Mouse (Mus musculus): ENCODE data around the gene Dnmt3a. TPM values are rescaled to one million over a fixed set of nuclear protein-coding genes. Genes with fewer than 3 reads are reported as not detected.

Gene Dnmt3a
- polyA plus RNA-seq, 2 experiments: 48.7 to 74.5 TPM

DNA sequence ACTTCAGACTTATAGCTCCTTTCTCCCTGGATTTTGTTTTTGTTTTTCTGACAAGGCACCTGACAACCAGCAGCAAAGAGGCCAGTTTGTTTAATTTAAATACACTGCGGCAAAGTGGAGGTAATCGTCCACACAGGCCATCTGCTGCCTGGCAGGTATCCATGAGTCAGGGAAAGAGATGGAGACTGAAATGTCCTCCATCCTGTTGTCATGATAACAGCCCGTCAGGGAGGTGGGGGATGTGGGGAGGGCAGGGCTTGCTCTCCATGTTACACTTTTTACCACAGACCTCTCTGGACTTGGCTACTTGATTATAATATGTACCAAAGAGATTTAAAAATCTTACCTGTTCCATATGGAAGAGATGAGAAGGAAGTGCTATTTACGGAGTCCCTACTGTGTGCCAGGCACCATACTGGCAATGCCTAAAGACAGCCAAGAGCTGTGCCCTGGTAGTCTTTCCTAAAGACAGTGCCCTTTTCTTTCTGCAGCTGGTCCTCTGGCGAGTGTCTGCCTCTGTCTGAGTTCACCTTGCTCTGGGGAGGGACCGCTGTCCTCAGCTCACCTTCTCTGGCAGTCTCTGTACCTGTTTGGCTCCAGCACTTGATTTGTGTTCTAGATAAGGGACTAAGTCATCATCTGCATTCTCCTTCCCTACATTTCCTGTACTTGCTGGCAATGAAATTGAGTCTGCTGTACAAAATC is 44.1 kb upstream of the Dnmt3a start:
- no peaks in the 10 kb centered on the region for H3K27me3 ChIP-seq (ENCODE audit: control insufficient read depth, insufficient read depth, low read length)
- H3K9me3 ChIP-seq (ENCODE audit: control insufficient read depth, low read length): no peaks in the 10 kb centered on the region
- DNase-seq (ENCODE audit: low spot score) (no peak), ATAC-seq (ENCODE audit: low FRiP score, low read depth) (no peak)
- TF ChIP-seq POLR2A (IDR thresholded peaks at IDR 0.05; ENCODE audit: borderline replicate concordance, extremely low read depth, insufficient read depth, insufficient read length): no peak
- no peaks in the 10 kb centered on the region; the same call in 1 of the 2 replicates for H3K36me3 ChIP-seq (ENCODE audit: control insufficient read depth, insufficient read depth, low read length)
- H3K4me3 ChIP-seq (replicated peaks; ENCODE audit: low read length): no peak overlapping the region
- WGBS: 80% methylated on average over 6 of the region's 6 CpGs
- no peak overlapping the region for H3K4me2 ChIP-seq (replicated peaks; ENCODE audit: low read depth, low read length, severe bottlenecking)
- H3K4me1 ChIP-seq (ENCODE audit: control insufficient read depth, insufficient read depth, low read length): no peaks in the 10 kb centered on the region
- no peak overlapping the region for H3K27ac ChIP-seq (replicated peaks; ENCODE audit: low read depth, low read length)
- no peak overlapping the region for H3K9ac ChIP-seq (ENCODE audit: low read depth, low read length, severe bottlenecking)

DNA sequence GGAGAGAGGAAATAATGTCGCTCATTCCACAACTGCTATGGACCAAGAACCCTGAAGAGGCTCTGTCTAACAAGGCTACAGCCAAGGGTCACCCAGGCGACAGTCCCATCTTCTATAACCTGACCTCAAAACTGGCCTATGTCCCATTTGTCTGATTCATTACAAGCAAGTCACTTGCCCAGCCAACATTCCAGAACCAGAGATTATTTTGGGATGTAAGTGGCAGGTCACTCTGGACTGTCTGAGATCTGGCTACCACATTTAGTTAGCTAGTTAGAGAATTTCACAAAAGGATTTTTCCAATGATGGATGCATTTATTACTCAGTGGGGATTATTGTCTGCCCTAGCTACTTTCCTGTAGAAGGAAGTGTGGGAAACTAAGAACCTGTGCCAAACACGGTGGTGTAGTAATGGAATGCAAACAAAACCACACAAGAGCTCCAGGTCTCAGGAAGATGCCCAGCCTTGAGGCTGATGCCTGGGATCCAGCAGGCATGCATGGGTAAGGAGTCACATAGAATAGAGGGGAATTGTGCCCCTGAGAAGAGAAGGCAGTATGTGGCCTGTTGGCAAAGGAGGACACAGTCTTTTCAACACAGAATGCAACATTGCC is 41.5 kb upstream of the Dnmt3a start:
- H3K4me3 ChIP-seq (replicated peaks; ENCODE audit: low read length): no peak overlapping the region
- no peak overlapping the region for H3K27ac ChIP-seq (replicated peaks; ENCODE audit: low read depth, low read length)
- H3K9me3 ChIP-seq (ENCODE audit: control insufficient read depth, low read length): no peaks in the 10 kb centered on the region
- 71% methylated on average over 3 of the region's 3 CpGs for WGBS
- no peak for TF ChIP-seq POLR2A (IDR thresholded peaks at IDR 0.05; ENCODE audit: borderline replicate concordance, extremely low read depth, insufficient read depth, insufficient read length)
- ATAC-seq (ENCODE audit: low FRiP score, low read depth) (no peak), DNase-seq (ENCODE audit: low spot score) (no peak)
- no peak overlapping the region for H3K9ac ChIP-seq (ENCODE audit: low read depth, low read length, severe bottlenecking)
- H3K27me3 ChIP-seq (ENCODE audit: control insufficient read depth, insufficient read depth, low read length): no peaks in the 10 kb centered on the region
- no peaks in the 10 kb centered on the region for H3K4me1 ChIP-seq (ENCODE audit: control insufficient read depth, insufficient read depth, low read length)
- no peak overlapping the region for H3K4me2 ChIP-seq (replicated peaks; ENCODE audit: low read depth, low read length, severe bottlenecking)
- no peaks in the 10 kb centered on the region; the same call in 1 of the 2 replicates for H3K36me3 ChIP-seq (ENCODE audit: control insufficient read depth, insufficient read depth, low read length)

DNA sequence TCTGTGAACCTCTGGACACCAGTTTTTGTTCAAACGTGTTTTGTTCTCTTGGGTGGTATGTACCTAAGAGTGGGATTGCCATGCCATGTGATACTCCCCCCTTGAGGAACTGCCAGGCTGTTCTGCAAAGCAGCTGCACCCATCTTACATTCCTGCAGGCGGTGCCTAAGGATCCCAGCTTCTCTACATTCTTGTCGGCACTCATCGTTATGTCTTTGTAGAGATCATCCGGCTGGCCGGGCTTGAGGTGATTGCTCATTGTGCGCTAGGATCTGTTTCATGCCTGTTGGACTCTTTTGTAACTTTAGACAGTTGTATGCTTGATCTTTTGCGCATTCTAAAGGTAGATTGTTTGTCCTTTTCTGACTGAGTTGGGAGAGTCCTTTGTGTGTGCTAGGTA is 38.4 kb upstream of the Dnmt3a start:
- Histone ChIP-seq H3K4me2 (replicated peaks; ENCODE audit: low read depth, low read length, severe bottlenecking) (no peak overlapping the region), H3K4me1 (ENCODE audit: control insufficient read depth, insufficient read depth, low read length) (no peaks in the 10 kb centered on the region), H3K9me3 (ENCODE audit: control insufficient read depth, low read length) (no peaks in the 10 kb centered on the region), H3K9ac (ENCODE audit: low read depth, low read length, severe bottlenecking) (no peak overlapping the region), H3K27me3 (ENCODE audit: control insufficient read depth, insufficient read depth, low read length) (no peaks in the 10 kb centered on the region), H3K4me3 (replicated peaks; ENCODE audit: low read length) (no peak overlapping the region), H3K27ac (replicated peaks; ENCODE audit: low read depth, low read length) (no peak overlapping the region), H3K36me3 (ENCODE audit: control insufficient read depth, insufficient read depth, low read length) (peaks cover under 1% of the 10 kb centered on the region; the same call in 1 of the 2 replicates)
- 73% methylated on average over 8 of the region's 8 CpGs for WGBS
- ATAC-seq (ENCODE audit: low FRiP score, low read depth) (no peak), DNase-seq (ENCODE audit: low spot score) (no peak)
- TF ChIP-seq POLR2A (IDR thresholded peaks at IDR 0.05; ENCODE audit: borderline replicate concordance, extremely low read depth, insufficient read depth, insufficient read length): no peak

DNA sequence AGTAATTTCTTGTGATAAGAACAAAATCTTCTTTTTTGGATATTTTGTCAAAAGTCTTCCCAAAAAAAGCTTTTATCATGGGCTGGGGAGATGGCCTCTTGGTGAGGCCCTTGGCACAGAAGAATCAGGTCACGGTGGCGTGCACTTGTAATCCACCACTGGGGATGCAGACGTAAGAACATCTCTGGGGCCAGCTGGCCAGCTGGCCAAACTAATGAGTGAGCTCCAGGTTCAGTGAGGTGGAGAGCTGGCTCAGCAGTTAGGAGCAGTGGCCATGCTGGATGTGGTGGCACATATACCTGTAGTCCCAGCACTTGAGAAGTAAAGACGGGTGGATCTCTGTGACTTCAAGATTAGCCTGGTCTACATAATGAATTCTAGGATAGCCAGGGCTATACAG is 37.4 kb upstream of the Dnmt3a start:
- WGBS: 90% methylated on average over 4 of the region's 4 CpGs
- Histone ChIP-seq H3K27me3 (ENCODE audit: control insufficient read depth, insufficient read depth, low read length) (no peaks in the 10 kb centered on the region), H3K4me3 (replicated peaks; ENCODE audit: low read length) (no peak overlapping the region), H3K27ac (replicated peaks; ENCODE audit: low read depth, low read length) (no peak overlapping the region), H3K4me1 (ENCODE audit: control insufficient read depth, insufficient read depth, low read length) (no peaks in the 10 kb centered on the region), H3K4me2 (replicated peaks; ENCODE audit: low read depth, low read length, severe bottlenecking) (no peak overlapping the region), H3K36me3 (ENCODE audit: control insufficient read depth, insufficient read depth, low read length) (peaks cover 10% of the 10 kb centered on the region), H3K9ac (ENCODE audit: low read depth, low read length, severe bottlenecking) (no peak overlapping the region), H3K9me3 (ENCODE audit: control insufficient read depth, low read length) (no peaks in the 10 kb centered on the region)
- ATAC-seq (ENCODE audit: low FRiP score, low read depth) (no peak), DNase-seq (ENCODE audit: low spot score) (no peak)
- no peak for TF ChIP-seq POLR2A (IDR thresholded peaks at IDR 0.05; ENCODE audit: borderline replicate concordance, extremely low read depth, insufficient read depth, insufficient read length)

DNA sequence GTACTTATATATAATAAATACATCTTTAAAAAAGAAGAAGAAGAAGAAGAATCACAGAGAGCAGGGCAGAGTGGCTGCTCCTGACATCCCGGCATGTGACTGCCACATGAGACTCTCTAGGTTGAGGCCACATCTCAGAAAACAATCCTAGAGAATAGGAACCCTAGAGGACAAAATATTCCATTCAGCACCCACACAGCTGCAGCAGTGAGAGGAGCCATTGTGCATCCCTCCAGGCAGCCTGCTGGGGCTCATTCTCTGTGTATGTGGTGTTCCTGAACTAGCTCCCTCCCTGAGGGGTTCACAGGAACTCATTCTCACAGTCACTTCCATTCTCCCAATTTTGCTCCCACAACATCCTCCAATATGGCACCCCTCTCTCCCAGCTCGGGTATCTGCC is 35.3 kb upstream of the Dnmt3a start:
- no peaks in the 10 kb centered on the region for H3K9me3 ChIP-seq (ENCODE audit: control insufficient read depth, low read length)
- DNase-seq (ENCODE audit: low spot score) (no peak), ATAC-seq (ENCODE audit: low FRiP score, low read depth) (no peak)
- no peak for TF ChIP-seq POLR2A (IDR thresholded peaks at IDR 0.05; ENCODE audit: borderline replicate concordance, extremely low read depth, insufficient read depth, insufficient read length)
- 84% methylated on average over 2 of the region's 2 CpGs for WGBS
- peaks cover 20% of the 10 kb centered on the region for H3K36me3 ChIP-seq (ENCODE audit: control insufficient read depth, insufficient read depth, low read length)
- H3K27me3 ChIP-seq (ENCODE audit: control insufficient read depth, insufficient read depth, low read length): no peaks in the 10 kb centered on the region
- no peak overlapping the region for H3K4me3 ChIP-seq (replicated peaks; ENCODE audit: low read length)
- no peaks in the 10 kb centered on the region for H3K4me1 ChIP-seq (ENCODE audit: control insufficient read depth, insufficient read depth, low read length)
- no peak overlapping the region for H3K4me2 ChIP-seq (replicated peaks; ENCODE audit: low read depth, low read length, severe bottlenecking)
- no peak overlapping the region for H3K9ac ChIP-seq (ENCODE audit: low read depth, low read length, severe bottlenecking)
- no peak overlapping the region for H3K27ac ChIP-seq (replicated peaks; ENCODE audit: low read depth, low read length)

Data from limb, embryonic 14.5 days (tissue).